Mouse (Mus musculus): ENCODE data around the gene Zfp969.
"Not testable (repeated sequence)": the region's sequence is repeated elsewhere in the genome, so short reads cannot be mapped to it uniquely, and the experiment has no call there.

Gene Zfp969
- long read RNA-seq, experiment 1, transcript Zfp969-202 (3 exons, 252 nt) = major isoform, 5 of 5 reads
- long read RNA-seq, experiment 1, partial matches to known transcripts = 0 of 5 reads
- long read RNA-seq, experiment 1, other reads (novel, unspliced or antisense) = 0 of 5 reads
- long read RNA-seq, experiment 2, partial matches to known transcripts = 0 of 3 reads
- long read RNA-seq, experiment 2, other reads (novel, unspliced or antisense) = 2 of 3 reads

- intact Hi-C loops (cut with DNase I) = not testable (repeated sequence)
Observed at GRCm38 (mm10) chr2:175703546-175703945, at the start of gene Zfp969. Zfp969 (minus strand) TSS chr2:175703646.

- intact Hi-C loops (cut with DNase I) = not testable (repeated sequence)
Observed at GRCm38 (mm10) chr2:175741237-175741636, 37.8 kb upstream of the Zfp969 start, which contains the start of gene Gm2007. Gm2007 (plus strand) TSS chr2:175741537.

- intact Hi-C loops (cut with DNase I) = not testable (repeated sequence)
Observed at GRCm38 (mm10) chr2:175643678-175644077, 59.8 kb downstream of the Zfp969 start, which contains the start of gene Gm11007. Gm11007 (plus strand) TSS chr2:175643978.
